Mouse (Mus musculus): ENCODE results near the gene Gm4631. TPM values are rescaled to one million over a fixed set of nuclear protein-coding genes. Genes with fewer than 3 reads are reported as not detected.

Gm4631 gene
- polyA plus RNA-seq (2012; rRNA removed; ENCODE audit: low replicate concordance), result 0.12 and 0.19 TPM in 2 replicates

DNA sequence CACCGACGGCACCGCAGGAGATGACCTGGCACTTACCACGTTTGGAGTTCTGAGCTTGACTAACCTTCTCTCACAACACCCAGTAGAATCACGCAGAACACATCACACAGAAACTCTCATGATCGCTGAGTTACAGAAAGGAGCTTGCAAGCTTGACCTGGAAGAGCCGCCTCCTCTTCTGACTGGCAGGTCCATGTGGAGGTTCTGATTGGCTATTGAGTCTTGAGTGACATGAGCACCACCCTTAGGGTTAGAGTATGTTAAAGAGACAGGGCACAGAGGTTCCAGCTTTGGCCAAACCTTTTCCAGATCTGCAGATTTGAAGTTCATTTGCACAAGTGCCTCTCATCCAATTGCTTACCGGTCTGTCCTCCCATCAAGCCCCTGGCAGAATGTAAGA, at the start of gene Gm4631:
Gene Gm4631 (minus strand): TSS at position 101 of the 400 bp plus-strand sequence.

DNA sequence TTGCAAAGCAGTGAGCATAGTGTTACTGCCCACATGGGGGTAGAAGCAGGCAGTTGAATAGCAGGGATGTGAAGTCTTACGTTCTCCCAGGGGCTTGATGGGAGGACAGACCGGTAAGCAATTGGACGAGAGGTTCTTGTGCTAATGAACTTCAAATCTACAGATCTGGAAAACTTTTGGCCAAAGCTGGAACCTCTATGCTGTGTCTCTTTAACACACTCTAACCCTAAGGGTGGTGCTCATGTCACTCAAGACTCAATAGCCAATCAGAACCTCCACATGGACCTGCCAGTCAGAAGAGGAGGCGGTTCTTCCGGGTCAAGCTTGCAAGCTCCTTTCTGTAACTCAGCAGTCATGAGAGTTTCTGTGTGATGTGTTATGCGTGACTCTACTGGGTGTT, 34.1 kb upstream of the Gm4631 start, which contains the start of gene Zfp968:
Gene Zfp968 (plus strand): TSS at position 301 of the 400 bp plus-strand sequence.

DNA sequence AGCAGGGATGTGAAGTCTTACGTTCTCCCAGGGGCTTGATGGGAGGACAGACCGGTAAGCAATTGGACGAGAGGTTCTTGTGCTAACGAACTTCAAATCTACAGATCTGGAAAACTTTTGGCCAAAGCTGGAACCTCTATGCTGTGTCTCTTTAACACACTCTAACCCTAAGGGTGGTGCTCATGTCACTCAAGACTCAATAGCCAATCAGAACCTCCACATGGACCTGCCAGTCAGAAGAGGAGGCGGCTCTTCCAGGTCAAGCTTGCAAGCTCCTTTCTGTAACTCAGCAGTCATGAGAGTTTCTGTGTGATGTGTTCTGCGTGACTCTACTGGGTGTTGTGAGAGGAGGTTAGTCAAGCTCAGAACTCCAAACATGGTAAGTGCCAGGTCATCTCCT, 63.2 kb downstream of the Gm4631 start, which contains the start of gene Gm14440:
Gene Gm14440 (plus strand): TSS at position 301 of the 400 bp plus-strand sequence.

Other genes starting within 250 kb of the Gm4631 start
- not detected in 2 replicates for gene Gm14399, start 196.2 kb downstream of the Gm4631 start, polyA plus RNA-seq (2012; rRNA removed; ENCODE audit: low replicate concordance)
- not detected in 2 replicates for gene Gm14443, start 162.3 kb downstream of the Gm4631 start, polyA plus RNA-seq (2012; rRNA removed; ENCODE audit: low replicate concordance)
- 0.77 and 1.5 TPM in 2 replicates for gene Gm14391, start 131.3 kb downstream of the Gm4631 start, polyA plus RNA-seq (2012; rRNA removed; ENCODE audit: low replicate concordance)
- gene Gm14440, start 63.1 kb downstream of the Gm4631 start, polyA plus RNA-seq (2012; rRNA removed; ENCODE audit: low replicate concordance), result not detected in 2 replicates
- gene Zfp968, start 34.2 kb upstream of the Gm4631 start, polyA plus RNA-seq (2012; rRNA removed; ENCODE audit: low replicate concordance), result not detected in 2 replicates
- 0.32 and 0.38 TPM in 2 replicates for gene Gm4724, start 97.6 kb upstream of the Gm4631 start, polyA plus RNA-seq (2012; rRNA removed; ENCODE audit: low replicate concordance)
- not detected in 2 replicates for gene Zfp965, start 131.8 kb upstream of the Gm4631 start, polyA plus RNA-seq (2012; rRNA removed; ENCODE audit: low replicate concordance)

Measured in duodenum, adult 2 months (tissue).